Mouse (Mus musculus): Measurements from ENCODE around the gene Gm3149. TPM values are rescaled to one million over a fixed set of nuclear protein-coding genes. Genes with fewer than 3 reads are reported as not detected.
"Not testable (repeated sequence)": the region's sequence is repeated elsewhere in the genome, so short reads cannot be mapped to it uniquely, and the experiment has no call there.

Gene Gm3149
- not detected in 2 replicates for polyA plus RNA-seq (2012; rRNA removed)

DNA sequence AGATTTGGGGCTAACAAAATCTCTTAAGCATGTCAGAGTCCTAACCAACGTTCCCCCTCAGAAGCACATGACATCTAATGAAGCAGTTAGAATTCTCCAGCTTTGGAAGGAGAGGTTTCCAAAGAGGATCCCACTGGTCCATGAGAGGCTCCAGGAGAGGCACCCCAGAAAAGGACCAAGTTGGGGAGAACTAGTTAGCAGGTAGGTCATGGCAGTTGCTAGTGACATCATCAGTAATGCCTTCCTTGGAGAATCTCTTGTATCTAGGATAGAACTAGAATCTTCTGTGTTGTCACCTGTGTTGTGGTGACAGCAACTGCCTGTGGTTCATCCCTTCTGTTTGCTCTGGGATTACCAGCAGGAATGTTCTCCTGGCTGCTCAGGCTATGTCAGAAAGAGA lies at the start of gene Gm3149:
TSS of gene Gm3149 (plus strand) at position 301 of the 400 bp plus-strand sequence.
- no CpG with 5 or more reads among the region's 1 CpGs for WGBS
- not testable (repeated sequence) for DNase-seq; H3K4me3 ChIP-seq (replicated peaks; ENCODE audit: extremely low read depth, low read depth, low read length); H3K4me1 ChIP-seq (ENCODE audit: control insufficient read depth, insufficient read depth, low read length)

DNA sequence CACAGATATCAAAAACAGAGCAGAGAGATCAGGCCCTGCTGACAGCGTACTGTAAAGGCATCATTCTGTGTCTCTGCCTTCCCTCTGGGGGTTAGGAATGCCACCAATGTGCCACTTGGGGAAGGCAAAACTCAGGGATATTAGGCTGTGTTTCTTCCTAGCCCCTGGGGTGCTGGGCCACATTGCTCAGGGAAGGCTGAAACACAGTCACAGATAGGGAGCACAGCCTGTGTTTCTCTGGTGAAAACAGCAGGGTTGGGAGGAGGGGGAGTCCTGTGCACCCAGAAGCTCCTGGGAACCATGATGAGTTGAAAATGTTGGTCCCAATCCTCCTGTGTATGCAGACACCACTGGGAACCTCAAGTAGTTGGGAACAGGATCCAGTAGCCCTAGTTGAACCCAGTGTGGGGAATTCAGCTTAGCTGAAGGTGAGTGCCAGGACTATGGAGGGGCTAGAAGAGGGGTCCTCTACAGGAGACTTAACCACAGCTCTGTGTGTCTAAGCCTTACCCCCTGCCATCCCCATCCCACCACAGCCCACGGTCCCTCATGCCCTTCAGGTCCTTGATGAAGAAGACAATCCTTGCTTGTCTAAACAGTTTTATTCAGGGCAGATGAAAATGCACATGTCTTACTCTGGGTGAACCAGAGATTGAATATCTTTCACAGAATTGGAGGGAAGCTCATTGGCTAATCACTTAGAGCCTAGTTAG lies 47.7 kb upstream of the Gm3149 start:
- 80% methylated on average over 2 of the region's 2 CpGs for WGBS
- not testable (repeated sequence) for H3K4me3 ChIP-seq (replicated peaks; ENCODE audit: extremely low read depth, low read depth, low read length); DNase-seq; H3K4me1 ChIP-seq (ENCODE audit: control insufficient read depth, insufficient read depth, low read length)

DNA sequence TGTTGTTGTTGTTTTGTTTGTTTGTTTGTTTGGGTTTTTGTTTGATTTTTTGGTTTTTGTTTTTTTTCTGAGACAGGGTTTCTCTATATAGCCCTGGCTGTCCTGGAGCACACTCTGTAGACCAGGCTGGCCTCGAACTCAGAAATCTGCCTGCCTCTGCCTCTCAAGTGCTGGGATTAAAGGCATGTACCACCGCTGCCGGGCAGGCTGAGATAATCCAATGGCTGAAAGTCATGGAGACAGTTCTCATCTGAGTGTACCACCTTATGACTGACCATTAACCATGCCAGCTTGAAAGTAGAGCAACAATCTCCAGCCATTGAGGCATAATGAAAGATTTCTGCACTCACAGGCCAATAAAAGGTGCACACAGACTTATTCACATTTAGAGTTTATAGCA lies 37.3 kb upstream of the Gm3149 start:
- not testable (repeated sequence) for DNase-seq; H3K4me3 ChIP-seq (replicated peaks; ENCODE audit: extremely low read depth, low read depth, low read length); H3K4me1 ChIP-seq (ENCODE audit: control insufficient read depth, insufficient read depth, low read length)
- WGBS: 77% methylated on average over 3 of the region's 3 CpGs

DNA sequence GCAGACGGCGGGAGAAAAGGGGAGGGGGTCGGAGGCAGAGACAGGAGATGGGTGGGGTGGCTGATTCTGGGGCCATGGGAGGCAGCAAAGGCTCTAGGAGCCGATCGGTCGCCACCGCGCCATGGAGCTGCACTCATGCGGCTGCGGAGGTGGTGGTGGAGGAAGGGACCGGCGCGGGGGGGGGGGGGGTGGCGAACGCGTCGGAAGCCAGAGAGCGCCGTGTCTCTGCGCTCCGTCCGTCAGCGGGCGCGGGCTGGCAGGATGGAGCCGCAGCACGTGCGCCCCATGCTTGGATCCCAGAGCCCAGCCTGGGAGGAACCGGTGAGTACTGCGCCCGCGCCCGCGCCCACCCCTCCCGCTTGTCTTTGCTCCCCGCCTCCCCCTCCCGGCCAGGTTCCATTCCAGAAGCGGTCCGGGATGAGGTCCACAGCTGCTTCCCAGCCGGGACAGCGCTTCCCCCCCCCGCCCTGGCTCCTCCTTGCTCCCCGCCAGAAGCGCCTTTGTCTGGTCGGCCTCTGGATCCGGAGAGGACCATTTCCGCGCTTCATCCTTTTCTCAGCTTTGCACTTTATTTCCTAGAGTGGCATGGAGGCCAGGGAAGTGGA lies 17.5 kb downstream of the Gm3149 start, which contains the start of gene 2610042L04Rik:
TSS of gene 2610042L04Rik (plus strand) at position 288 of the 605 bp plus-strand sequence.
- H3K4me1 ChIP-seq (ENCODE audit: control insufficient read depth, insufficient read depth, low read length); DNase-seq; H3K4me3 ChIP-seq (replicated peaks; ENCODE audit: extremely low read depth, low read depth, low read length): not testable (repeated sequence)
- under 1% methylated on average over 26 of the region's 48 CpGs for WGBS

DNA sequence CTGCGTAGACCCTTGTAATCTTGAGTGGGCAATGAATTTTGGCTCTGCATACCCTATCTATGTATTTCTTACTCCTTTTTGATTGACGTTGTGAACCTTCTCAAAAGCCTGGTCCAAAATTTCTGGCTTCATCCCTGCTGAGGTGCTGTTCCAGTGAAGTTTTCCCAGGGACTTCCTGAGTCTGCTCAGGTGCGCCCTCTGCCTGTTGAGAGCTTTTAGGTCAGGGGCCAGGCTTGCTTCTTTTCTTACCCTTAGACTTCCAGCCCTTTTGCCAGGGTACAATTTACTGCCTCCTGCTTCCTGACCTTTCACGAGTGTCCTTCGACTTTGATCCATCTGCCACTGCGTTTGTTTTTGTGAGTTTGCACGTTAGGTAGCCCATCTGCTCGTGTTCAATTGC lies 18.4 kb downstream of the Gm3149 start:
- not testable (repeated sequence) for DNase-seq; H3K4me1 ChIP-seq (ENCODE audit: control insufficient read depth, insufficient read depth, low read length); H3K4me3 ChIP-seq (replicated peaks; ENCODE audit: extremely low read depth, low read depth, low read length)
- 9% methylated on average over 8 of the region's 8 CpGs for WGBS

DNA sequence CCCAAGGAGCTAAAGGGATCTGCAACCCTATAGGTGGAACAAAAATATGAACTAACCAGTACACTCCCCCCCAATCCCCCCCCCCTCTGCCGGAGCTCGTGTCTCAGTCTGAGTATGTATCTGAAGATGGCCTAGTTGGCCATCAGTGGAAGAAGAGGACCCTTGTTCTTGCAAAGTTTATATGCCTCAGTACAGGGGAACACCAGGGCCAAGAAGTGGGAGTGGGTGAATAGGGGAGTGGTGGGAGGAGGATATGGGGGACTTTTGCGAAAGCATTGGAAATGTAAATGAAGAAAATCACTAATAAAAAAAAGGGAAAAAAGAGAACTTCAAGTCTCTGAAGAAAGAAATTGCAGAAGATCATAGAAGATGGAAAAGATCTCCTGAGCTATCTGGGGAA lies 51.9 kb downstream of the Gm3149 start:
- not testable (repeated sequence) for H3K4me1 ChIP-seq (ENCODE audit: control insufficient read depth, insufficient read depth, low read length); DNase-seq; H3K4me3 ChIP-seq (replicated peaks; ENCODE audit: extremely low read depth, low read depth, low read length)
- 77% methylated on average over 3 of the region's 3 CpGs for WGBS

DNA sequence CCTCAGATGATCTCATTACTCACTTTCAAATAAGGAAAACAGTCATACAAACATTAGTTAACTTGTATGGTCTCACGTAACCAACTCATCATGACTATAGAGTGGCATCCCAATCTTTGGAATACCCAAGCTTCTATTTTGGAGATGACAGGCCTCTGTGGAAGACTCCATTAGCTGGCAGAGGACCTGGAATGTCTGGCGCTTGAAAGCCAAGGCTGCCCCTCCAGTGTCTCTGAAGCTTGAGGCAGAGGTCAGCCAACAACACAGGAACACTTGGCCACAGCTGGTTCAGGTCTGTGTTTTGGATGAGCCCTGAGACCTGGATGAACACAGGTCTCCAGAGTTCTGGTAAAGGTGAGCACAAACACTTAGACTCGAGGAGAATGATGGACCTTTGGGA lies 52.6 kb downstream of the Gm3149 start:
- H3K4me3 ChIP-seq (replicated peaks; ENCODE audit: extremely low read depth, low read depth, low read length); H3K4me1 ChIP-seq (ENCODE audit: control insufficient read depth, insufficient read depth, low read length); DNase-seq: not testable (repeated sequence)
- 72% methylated on average over 3 of the region's 3 CpGs for WGBS

Other genes with a start within 250 kb of the Gm3149 start
- not detected in 2 replicates for gene Gm3115, start 233.2 kb upstream of the Gm3149 start, polyA plus RNA-seq (2012; rRNA removed)
- not detected in 2 replicates for gene Gm8108, start 206.8 kb upstream of the Gm3149 start, polyA plus RNA-seq (2012; rRNA removed)
- gene Gm3127, start 152.3 kb upstream of the Gm3149 start, polyA plus RNA-seq (2012; rRNA removed): not detected in 2 replicates
- gene Gm2974, start 134.7 kb upstream of the Gm3149 start, polyA plus RNA-seq (2012; rRNA removed): 0.26 TPM in 1 of 2 replicates, not detected in the other
- not detected in 2 replicates for gene Gm3138, start 67.7 kb upstream of the Gm3149 start, polyA plus RNA-seq (2012; rRNA removed)
- not detected in 2 replicates for gene 2610042L04Rik, start 17.5 kb downstream of the Gm3149 start, polyA plus RNA-seq (2012; rRNA removed)
- gene Gm3159, start 80.2 kb downstream of the Gm3149 start, polyA plus RNA-seq (2012; rRNA removed): not detected in 2 replicates
- 0.17 TPM in 1 of 2 replicates, not detected in the other for gene Gm3164, start 98.2 kb downstream of the Gm3149 start, polyA plus RNA-seq (2012; rRNA removed)
- 0.32 TPM in 1 of 2 replicates, not detected in the other for gene Gm3173, start 113.7 kb downstream of the Gm3149 start, polyA plus RNA-seq (2012; rRNA removed)
- not detected in 2 replicates for gene Gm3182, start 164.5 kb downstream of the Gm3149 start, polyA plus RNA-seq (2012; rRNA removed)
- not detected in 2 replicates for gene Gm3047, start 238.1 kb downstream of the Gm3149 start, polyA plus RNA-seq (2012; rRNA removed)

Measured in lung, adult 2 months (tissue).